In the genomic region with DNA sequence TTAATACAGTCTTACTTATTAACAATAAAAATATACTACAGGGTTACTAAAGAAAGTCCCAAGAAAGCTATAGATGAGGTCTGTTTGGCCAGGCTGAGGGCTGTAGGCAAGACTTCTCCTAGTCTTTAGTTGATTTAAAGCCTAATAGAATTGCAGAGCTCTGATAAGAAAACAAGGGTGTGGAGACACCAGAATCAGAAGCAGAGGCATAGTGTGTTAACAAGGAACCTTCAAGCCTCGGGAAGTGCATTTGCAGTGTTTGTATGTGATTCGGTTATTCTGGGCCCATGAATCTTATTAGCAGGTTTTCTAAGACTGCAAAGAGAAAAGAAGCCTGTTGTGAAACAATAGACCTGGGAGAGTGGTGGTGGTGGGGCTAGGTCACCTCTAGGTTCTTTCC, we compare ENCODE assay signal across 18 mouse cellular contexts. TPM values are rescaled to one million over a fixed set of nuclear protein-coding genes. Genes with fewer than 3 reads are reported as not detected.
A peak's percentile ranks its signal among the peaks of the same experiment; 100 is the strongest.
DNase-seq lines count a peak whose midpoint lies in the region; ATAC-seq and TF ChIP-seq lines count a peak whose summit lies in the region.
"Had no signal": no experiment of that assay in that cellular context is flagged by ENCODE, and none has a peak within 500 bp of the region (broad histone marks: within the 10 kb centered on the region; RNA-seq: fewer than 3 reads in every experiment).

No protein-coding gene starts in this region.

- H3K4me2 ChIP-seq in heart, embryonic 11.5 days: peak overlapping the region; percentile 47
- H3K4me2 ChIP-seq in lung, postnatal 0 days (replicated peaks; ENCODE audit: low read depth, low read length): 0 out of 2 replicates have a peak overlapping the region, but pooled peaks have one; percentile 8
- peak overlapping the region; percentile 63 for H3K4me2 ChIP-seq in intestine, postnatal 0 days (replicated peaks; ENCODE audit: low read depth)

- 58% methylated on average over 2 of the region's 2 CpGs for WGBS in heart, embryonic 11.5 days (ENCODE audit: insufficient replicate concordance)
- 59% methylated on average over 2 of the region's 2 CpGs for WGBS in lung, postnatal 0 days
- 32% methylated on average over 2 of the region's 2 CpGs for WGBS in intestine, postnatal 0 days

- no peak overlapping the region for H3K4me3 ChIP-seq in heart, embryonic 11.5 days (ENCODE audit: low read depth, low read length)
- no peak overlapping the region for H3K4me3 ChIP-seq in lung, postnatal 0 days (ENCODE audit: low read depth, low read length)
- H3K4me3 ChIP-seq in intestine, postnatal 0 days (ENCODE audit: low read depth, low read length): no peak overlapping the region
- H3K4me3 ChIP-seq: embryonic facial prominence, embryonic 13.5 days; layer of hippocampus, adult 2 months; limb, embryonic 10.5 days; midbrain, embryonic 15.5 days had no signal

- no peak for TF ChIP-seq CTCF in lung, postnatal 0 days (IDR thresholded peaks at IDR 0.05)
- no peak for TF ChIP-seq CTCF in intestine, postnatal 0 days (IDR thresholded peaks at IDR 0.05; ENCODE audit: low read depth)

- no peaks in the 10 kb centered on the region for H3K27me3 ChIP-seq in heart, embryonic 11.5 days (ENCODE audit: control insufficient read depth, insufficient read depth, low read length)
- H3K27me3 ChIP-seq in lung, postnatal 0 days (replicated peaks; ENCODE audit: insufficient read depth, low read length): no peaks in the 10 kb centered on the region
- no peaks in the 10 kb centered on the region for H3K27me3 ChIP-seq in intestine, postnatal 0 days (replicated peaks; ENCODE audit: control insufficient read depth, insufficient read depth, low read length)
- H3K27me3 ChIP-seq: CH12.LX; embryonic facial prominence, embryonic 13.5 days; midbrain, embryonic 15.5 days had no signal

- DNase-seq in heart, adult 18-20 months: no peak
- no peak for DNase-seq in lung, postnatal 0 days (ENCODE audit: low spot score)
- no peak for DNase-seq in lung, postnatal 25 days (ENCODE audit: low spot score)
- no peak for DNase-seq in cerebellum, postnatal 14 days
- DNase-seq in kidney, postnatal 4 days: no peak
- DNase-seq: cerebellum, adult 9-10 months; gastrocnemius, postnatal 14 days; lung, adult 2 months; right cerebral cortex, postnatal 4 days; thymus, postnatal 36 days had no signal

- TF ChIP-seq EP300 in lung, postnatal 0 days (IDR thresholded peaks at IDR 0.05): no peak

- H3K4me1 ChIP-seq in heart, embryonic 11.5 days (ENCODE audit: control insufficient read depth, insufficient read depth, low read length): peaks cover 39% of the 10 kb centered on the region
- 0 out of 2 replicates have a peak, but pooled peaks cover 19% of the 10 kb centered on the region for H3K4me1 ChIP-seq in lung, postnatal 0 days (ENCODE audit: insufficient read depth, low read depth, low read length)
- peaks cover 13% of the 10 kb centered on the region for H3K4me1 ChIP-seq in intestine, postnatal 0 days (replicated peaks; ENCODE audit: control insufficient read depth, insufficient read depth, low read length)

- no peaks in the 10 kb centered on the region for H3K36me3 ChIP-seq in heart, embryonic 11.5 days (ENCODE audit: control insufficient read depth, insufficient read depth, low read length)
- 0 out of 2 replicates have a peak, but pooled peaks cover 4% of the 10 kb centered on the region for H3K36me3 ChIP-seq in lung, postnatal 0 days (ENCODE audit: insufficient read depth, low read length)
- peaks cover 10% of the 10 kb centered on the region; the same call in 1 of the 2 replicates for H3K36me3 ChIP-seq in intestine, postnatal 0 days (ENCODE audit: control insufficient read depth, insufficient read depth)
- H3K36me3 ChIP-seq: midbrain, embryonic 15.5 days had no signal

- H3K27ac ChIP-seq in heart, embryonic 11.5 days (ENCODE audit: low read depth, low read length): peak overlapping the region; percentile 63
- no peak overlapping the region for H3K27ac ChIP-seq in lung, postnatal 0 days (ENCODE audit: low read length)
- H3K27ac ChIP-seq in intestine, postnatal 0 days (ENCODE audit: low read depth, low read length): peak overlapping the region; percentile 68
- H3K27ac ChIP-seq: embryonic facial prominence, embryonic 13.5 days; layer of hippocampus, adult 2 months; limb, embryonic 10.5 days; macrophage; midbrain, embryonic 15.5 days had no signal

- no peak for ATAC-seq in heart, embryonic 11.5 days (replicated peaks; ENCODE audit: insufficient number of reproducible peaks, low FRiP score, low TSS enrichment)
- no peak for ATAC-seq in lung, postnatal 0 days
- no peak for ATAC-seq in intestine, postnatal 0 days
- ATAC-seq: midbrain, embryonic 15.5 days had no signal

- no peak overlapping the region for H3K9ac ChIP-seq in heart, embryonic 11.5 days (ENCODE audit: low read depth, low read length)
- no peak overlapping the region for H3K9ac ChIP-seq in lung, postnatal 0 days (replicated peaks; ENCODE audit: low read depth)
- H3K9ac ChIP-seq in intestine, postnatal 0 days (ENCODE audit: low read depth, low read length): 0 out of 2 replicates have a peak overlapping the region, but pooled peaks have one; percentile 4
- H3K9ac ChIP-seq: embryonic facial prominence, embryonic 13.5 days; midbrain, embryonic 15.5 days had no signal

- no peaks in the 10 kb centered on the region for H3K9me3 ChIP-seq in heart, embryonic 11.5 days (replicated peaks; ENCODE audit: control insufficient read depth, low read length)
- no peaks in the 10 kb centered on the region for H3K9me3 ChIP-seq in lung, postnatal 0 days (ENCODE audit: low read length)
- no peaks in the 10 kb centered on the region for H3K9me3 ChIP-seq in intestine, postnatal 0 days (ENCODE audit: control insufficient read depth)
- H3K9me3 ChIP-seq: embryonic facial prominence, embryonic 13.5 days; limb, embryonic 10.5 days; midbrain, embryonic 15.5 days had no signal

RNA-seq across cellular contexts. Expression of gene Cmtm6, which starts 2.3 kb away (rescaled TPM):
- 35.6 and 39.5 TPM in 2 replicates for polyA plus RNA-seq in heart, embryonic 11.5 days (2014; fragmentation: Nextera tagmentation; extraction: Ambion mirVana)
- total RNA-seq in heart, adult 18-20 months (2021): 10 to 100 TPM; 25.0 to 29.5 TPM
- polyA plus RNA-seq in lung, postnatal 0 days (2015; fragmentation: Nextera tagmentation; extraction: Ambion mirVana): 85.5 and 88.8 TPM in 2 replicates
- 87.8 and 98.2 TPM in 2 replicates for polyA plus RNA-seq in intestine, postnatal 0 days (2015; fragmentation: Nextera tagmentation; extraction: Ambion mirVana)

RNA-seq across cellular contexts. Expression of gene Dync1li1, which starts 44.6 kb away (rescaled TPM):
- 66.9 and 76.1 TPM in 2 replicates for polyA plus RNA-seq in heart, embryonic 11.5 days (2014; fragmentation: Nextera tagmentation; extraction: Ambion mirVana)
- 10 to 100 TPM; 64.3 to 69.5 TPM for total RNA-seq in heart, adult 18-20 months (2021)
- polyA plus RNA-seq in lung, postnatal 0 days (2015; fragmentation: Nextera tagmentation; extraction: Ambion mirVana): 44.5 and 48.1 TPM in 2 replicates
- 39.3 and 40.0 TPM in 2 replicates for polyA plus RNA-seq in intestine, postnatal 0 days (2015; fragmentation: Nextera tagmentation; extraction: Ambion mirVana)

RNA-seq across cellular contexts. Expression of gene Cmtm7, which starts 48.4 kb away (rescaled TPM):
- 105 and 121 TPM in 2 replicates for polyA plus RNA-seq in heart, embryonic 11.5 days (2014; fragmentation: Nextera tagmentation; extraction: Ambion mirVana)
- total RNA-seq in heart, adult 18-20 months (2021): 10 to 100 TPM; 13.1 TPM
- 65.0 and 74.8 TPM in 2 replicates for polyA plus RNA-seq in lung, postnatal 0 days (2015; fragmentation: Nextera tagmentation; extraction: Ambion mirVana)
- 34.8 and 35.7 TPM in 2 replicates for polyA plus RNA-seq in intestine, postnatal 0 days (2015; fragmentation: Nextera tagmentation; extraction: Ambion mirVana)

Comparison
In these comparisons a context has a peak if more than half of its experiments do, and no peak if none do; other contexts are left out.
1. H3K4me2 ChIP-seq: peak in every context shown above with its lines; median percentile 63 in intestine, postnatal 0 days; 47 in heart, embryonic 11.5 days; 8 in lung, postnatal 0 days.